Mouse (Mus musculus) left cerebral cortex, postnatal 10 days (tissue): Measurements from ENCODE around the gene Ss18l1. TPM values are rescaled to one million over a fixed set of nuclear protein-coding genes. Genes with fewer than 3 reads are reported as not detected.

ENCODE experiments used
- DNase-seq, 2 experiments: peaks; one replicate each; pipeline ENCODE4 v3.0.0; 2021 to 2022; ENCODE audit warnings: low spot score in 2 of 2, mixed read lengths in 1 of 2; ENCODE audit errors: extremely low spot score in 1 of 2
- intact Hi-C: fragments of 180-260 bp; cut with DNase I; formaldehyde crosslinking; loops from one replicate; pipeline ENCODE4 v1.15.1; 2025
- total RNA-seq, 2 experiments: library from RNA; stranded (reverse); gene quantifications; 2 replicates each; pipeline ENCODE4 v1.2.3; 2021

Ss18l1 gene
- total RNA-seq, 2 experiments from 2014 or later: 35.8 to 37.3 TPM

- intact Hi-C loops: loop anchor here (10.0 kb wide), 1 partner anchor 83 kb away; no protein-coding TSS in a partner anchor
- no peak for DNase-seq
Observed at GRCm38 (mm10) chr2:180071671-180072070, 29.4 kb downstream of the Ss18l1 start.

GRCm38 (mm10) chr2:180072886-180073285, 30.6 kb downstream of the Ss18l1 start:
- DNase-seq: no peak
- intact Hi-C loops: loop anchor here (10.0 kb wide), 1 partner anchor 82 kb away; no protein-coding TSS in a partner anchor

GRCm38 (mm10) chr2:180077622-180078021, 35.3 kb downstream of the Ss18l1 start:
- no peak for DNase-seq
- intact Hi-C loops: loop anchor here (10.0 kb wide), 1 partner anchor 77 kb away; no protein-coding TSS in a partner anchor

- intact Hi-C loops: no loop called here
- no peak for DNase-seq
Observed at GRCm38 (mm10) chr2:180080680-180081079, 38.4 kb downstream of the Ss18l1 start.

- DNase-seq: no peak
- intact Hi-C loops: no loop called here
Observed at GRCm38 (mm10) chr2:180083063-180083462, 40.8 kb downstream of the Ss18l1 start.

GRCm38 (mm10) chr2:180084565-180084964, 42.3 kb downstream of the Ss18l1 start:
- DNase-seq: no peak
- intact Hi-C loops: no loop called here

GRCm38 (mm10) chr2:180085926-180086636, 43.8 kb downstream of the Ss18l1 start:
- no peak for DNase-seq
- intact Hi-C loops: loop anchor here (5.0 kb wide), 1 partner anchor 166 kb away; no protein-coding TSS in a partner anchor

- DNase-seq: no peak
- intact Hi-C loops: loop anchor here (5.0 kb wide), 1 partner anchor 166 kb away; no protein-coding TSS in a partner anchor
Observed at GRCm38 (mm10) chr2:180086637-180087027, 44.3 kb downstream of the Ss18l1 start.

- intact Hi-C loops: loop anchor here (5.0 kb wide), 1 partner anchor 165 kb away; no protein-coding TSS in a partner anchor
- DNase-seq: no peak
Observed at GRCm38 (mm10) chr2:180087472-180087871, 45.2 kb downstream of the Ss18l1 start.

- intact Hi-C loops: no loop called here
- no peak for DNase-seq
Observed at GRCm38 (mm10) chr2:180090285-180090684, 48.0 kb downstream of the Ss18l1 start.

GRCm38 (mm10) chr2:180095711-180096110, 53.4 kb downstream of the Ss18l1 start:
- intact Hi-C loops: no loop called here
- no peak for DNase-seq

GRCm38 (mm10) chr2:180097585-180097984, 55.3 kb downstream of the Ss18l1 start:
- no peak for DNase-seq
- intact Hi-C loops: no loop called here

- intact Hi-C loops: no loop called here
- DNase-seq: no peak
Observed at GRCm38 (mm10) chr2:180098167-180098566, 55.9 kb downstream of the Ss18l1 start.

GRCm38 (mm10) chr2:180099529-180099928, 57.2 kb downstream of the Ss18l1 start:
- no peak for DNase-seq
- intact Hi-C loops: no loop called here

- DNase-seq: no peak
- intact Hi-C loops: no loop called here
Observed at GRCm38 (mm10) chr2:180103151-180103977, 61.1 kb downstream of the Ss18l1 start.

- intact Hi-C loops: no loop called here
- DNase-seq: peak in 1 of 2 experiments; percentile 88
Observed at GRCm38 (mm10) chr2:180103978-180104658, 61.8 kb downstream of the Ss18l1 start, which contains the start of gene Hrh3. Gene Hrh3, minus strand, starts transcription at chr2:180104488.

GRCm38 (mm10) chr2:180104659-180105377, 62.5 kb downstream of the Ss18l1 start:
- intact Hi-C loops: no loop called here
- peak in 1 of 2 experiments; percentile 36 for DNase-seq

- DNase-seq: peak in 1 of 2 experiments; percentile 56
- intact Hi-C loops: no loop called here
Observed at GRCm38 (mm10) chr2:180105441-180106190, 63.3 kb downstream of the Ss18l1 start.
